Mouse (Mus musculus): ENCODE results near the gene Nasp. TPM values are rescaled to one million over a fixed set of nuclear protein-coding genes. Genes with fewer than 3 reads are reported as not detected.

The Nasp gene
- total RNA-seq, 2 experiments from 2014 or later = 71.2 to 80.6 TPM

Other genes with a start within 250 kb of the Nasp start
- gene Mast2, start 163.8 kb downstream of the Nasp start, total RNA-seq (2021) = 10 to 100 TPM; 60.1 to 63.3 TPM
- 10 to 100 TPM; 20.7 to 21.0 TPM for gene Ipp, start 120.4 kb downstream of the Nasp start, total RNA-seq (2021)
- 10 to 100 TPM; 17.8 to 18.4 TPM for gene Tmem69, start 72.0 kb downstream of the Nasp start, total RNA-seq (2021)
- 10 to 100 TPM; 68.3 to 77.2 TPM for gene Gpbp1l1, start 70.3 kb downstream of the Nasp start, total RNA-seq (2021)
- gene Ccdc17, start 31.3 kb downstream of the Nasp start, total RNA-seq (2021) = 10 to 100 TPM; 14.4 to 16.1 TPM
- 100 to 1,000 TPM; 756 to 759 TPM for gene Akr1a1, start 23.7 kb upstream of the Nasp start, total RNA-seq (2021)
- gene Prdx1, start 57.6 kb upstream of the Nasp start, total RNA-seq (2021) = 100 to 1,000 TPM; 471 to 527 TPM
- gene Mmachc, start 80.5 kb upstream of the Nasp start, total RNA-seq (2021) = 10 to 100 TPM; 26.7 to 27.1 TPM
- gene Ccdc163, start 80.6 kb upstream of the Nasp start, total RNA-seq (2021) = 10 to 100 TPM; 22.3 to 22.6 TPM
- 1 to 10 TPM; 7.0 to 7.4 TPM for gene Tesk2, start 93.0 kb upstream of the Nasp start, total RNA-seq (2021)
- 10 to 100 TPM; 25.1 to 28.3 TPM for gene Toe1, start 179.7 kb upstream of the Nasp start, total RNA-seq (2021)
- gene Mutyh, start 179.8 kb upstream of the Nasp start, total RNA-seq (2021) = 10 to 100 TPM; 10.0 to 10.4 TPM
- gene Hpdl, start 193.8 kb upstream of the Nasp start, total RNA-seq (2021) = 1 to 10 TPM; 2.4 to 2.8 TPM
- 1 to 10 TPM; 5.6 to 6.5 TPM for gene Zswim5, start 249.4 kb upstream of the Nasp start, total RNA-seq (2021)